Mouse (Mus musculus) liver, embryonic 14.5 days (tissue): ENCODE results near the gene Extl2.

ENCODE experiments used
- CTCF ChIP-seq: IDR thresholded peaks from 2 replicates; pipeline ENCODE4 v1.5.1; 2016; ENCODE audit warnings: antibody characterized with exemption, low read depth, control low read depth
- EP300 ChIP-seq: IDR thresholded peaks from 2 replicates; pipeline ENCODE4 v1.6.1; 2016; ENCODE audit warnings: antibody characterized with exemption, low read depth

- no peak for TF ChIP-seq CTCF
- no peak for TF ChIP-seq EP300
Measured at GRCm38 (mm10) chr3:115968745-115969530, 38.3 kb upstream of the Extl2 start.
